Mouse (Mus musculus): Measurements from ENCODE around the gene Map3k7cl. TPM values are rescaled to one million over a fixed set of nuclear protein-coding genes. Genes with fewer than 3 reads are reported as not detected.

The Map3k7cl gene
- polyA plus RNA-seq, 1 experiment, result 2.2 TPM

- Histone ChIP-seq H3ac (ENCODE audit: control insufficient read depth, insufficient read length) (no peak overlapping the region), H3K36me3 (ENCODE audit: control insufficient read depth, insufficient read depth) (no peaks in the 10 kb centered on the region)
Measured at GRCm38 (mm10) chr16:87604002-87604401, 50.9 kb downstream of the Map3k7cl start.

GRCm38 (mm10) chr16:87604883-87605282 lies 51.8 kb downstream of the Map3k7cl start:
- H3K4me2 ChIP-seq (ENCODE audit: low read depth), result no peak overlapping the region
- no peak overlapping the region for H3ac ChIP-seq (ENCODE audit: control insufficient read depth, insufficient read length)
- no peaks in the 10 kb centered on the region for H3K36me3 ChIP-seq (ENCODE audit: control insufficient read depth, insufficient read depth)
- no peaks in the 10 kb centered on the region for H3K79me2 ChIP-seq (ENCODE audit: control insufficient read depth, insufficient read depth)
- H3K27me3 ChIP-seq (ENCODE audit: control insufficient read depth, insufficient read depth, insufficient read length), result no peaks in the 10 kb centered on the region
- TF ChIP-seq MYOG (IDR thresholded peaks at IDR 0.05; ENCODE audit: control insufficient read depth in 1 of 3, insufficient read depth in 1 of 3, insufficient read length in 2 of 3, low read depth in 2 of 3) (no peak), E2F4 (IDR thresholded peaks at IDR 0.05; ENCODE audit: insufficient read depth) (no peak), MAX (IDR thresholded peaks at IDR 0.05; ENCODE audit: low read depth) (no peak), USF1 (IDR thresholded peaks at IDR 0.05; ENCODE audit: low read depth) (no peak), POLR2A (IDR thresholded peaks at IDR 0.05; ENCODE audit: insufficient read length, low read depth) (no peak), MYOD1 (IDR thresholded peaks at IDR 0.05; ENCODE audit: control insufficient read depth in 1 of 3, insufficient read length in 2 of 3, low read depth in 2 of 3) (no peak), SRF (IDR thresholded peaks at IDR 0.05; ENCODE audit: control insufficient read depth, insufficient read length, low read depth) (no peak), REST (IDR thresholded peaks at IDR 0.05; ENCODE audit: insufficient read depth, insufficient read length) (no peak), CEBPB (IDR thresholded peaks at IDR 0.05; ENCODE audit: insufficient read depth, poor library complexity, severe bottlenecking) (no peak), POLR2AphosphoS2 (IDR thresholded peaks at IDR 0.05; ENCODE audit: insufficient read length, low read depth) (no peak), TCF3 (IDR thresholded peaks at IDR 0.05; ENCODE audit: insufficient read length, low read depth) (no peak), TCF12 (IDR thresholded peaks at IDR 0.05; ENCODE audit: insufficient read depth, poor library complexity, severe bottlenecking) (no peak)
- no peak overlapping the region for H3K4me3 ChIP-seq

More at GRCm38 (mm10) chr16:87604002-87604401, 50.9 kb downstream of the Map3k7cl start:
- TF ChIP-seq SRF (IDR thresholded peaks at IDR 0.05; ENCODE audit: control insufficient read depth, insufficient read length, low read depth) (no peak), MAX (IDR thresholded peaks at IDR 0.05; ENCODE audit: low read depth) (no peak), TCF3 (IDR thresholded peaks at IDR 0.05; ENCODE audit: insufficient read length, low read depth) (no peak), POLR2A (IDR thresholded peaks at IDR 0.05; ENCODE audit: insufficient read length, low read depth) (no peak), USF1 (IDR thresholded peaks at IDR 0.05; ENCODE audit: low read depth) (no peak), MYOD1 (IDR thresholded peaks at IDR 0.05; ENCODE audit: control insufficient read depth in 1 of 3, insufficient read length in 2 of 3, low read depth in 2 of 3) (no peak)
- Histone ChIP-seq H3K4me3 (no peak overlapping the region), H3K4me2 (ENCODE audit: low read depth) (no peak overlapping the region), H3K79me2 (ENCODE audit: control insufficient read depth, insufficient read depth) (no peaks in the 10 kb centered on the region), H3K27me3 (ENCODE audit: control insufficient read depth, insufficient read depth, insufficient read length) (no peaks in the 10 kb centered on the region)

- Histone ChIP-seq H3K4me3 (no peak overlapping the region), H3K27me3 (ENCODE audit: control insufficient read depth, insufficient read depth, insufficient read length) (no peaks in the 10 kb centered on the region), H3K36me3 (ENCODE audit: control insufficient read depth, insufficient read depth) (no peaks in the 10 kb centered on the region), H3K4me2 (ENCODE audit: low read depth) (no peak overlapping the region), H3ac (ENCODE audit: control insufficient read depth, insufficient read length) (no peak overlapping the region), H3K79me2 (ENCODE audit: control insufficient read depth, insufficient read depth) (no peaks in the 10 kb centered on the region)
- no peak for TF ChIP-seq TCF12 (IDR thresholded peaks at IDR 0.05; ENCODE audit: insufficient read depth, poor library complexity, severe bottlenecking)
Measured at GRCm38 (mm10) chr16:87607383-87607782, 54.3 kb downstream of the Map3k7cl start.

- no peak overlapping the region for H3K4me3 ChIP-seq
- TF ChIP-seq TCF12 (IDR thresholded peaks at IDR 0.05; ENCODE audit: insufficient read depth, poor library complexity, severe bottlenecking), result no peak
- TF ChIP-seq MYOD1 (IDR thresholded peaks at IDR 0.05; ENCODE audit: control insufficient read depth in 1 of 3, insufficient read length in 2 of 3, low read depth in 2 of 3), result no peak
- no peak for TF ChIP-seq POLR2A (IDR thresholded peaks at IDR 0.05; ENCODE audit: insufficient read length, low read depth)
- TF ChIP-seq E2F4 (IDR thresholded peaks at IDR 0.05; ENCODE audit: insufficient read depth), result no peak
- TF ChIP-seq USF1 (IDR thresholded peaks at IDR 0.05; ENCODE audit: low read depth), result no peak
- TF ChIP-seq TCF3 (IDR thresholded peaks at IDR 0.05; ENCODE audit: insufficient read length, low read depth), result no peak
- TF ChIP-seq SRF (IDR thresholded peaks at IDR 0.05; ENCODE audit: control insufficient read depth, insufficient read length, low read depth), result no peak
- no peak for TF ChIP-seq REST (IDR thresholded peaks at IDR 0.05; ENCODE audit: insufficient read depth, insufficient read length)
- TF ChIP-seq MAX (IDR thresholded peaks at IDR 0.05; ENCODE audit: low read depth), result no peak
- TF ChIP-seq POLR2AphosphoS2 (IDR thresholded peaks at IDR 0.05; ENCODE audit: insufficient read length, low read depth), result no peak
- TF ChIP-seq MYOG (IDR thresholded peaks at IDR 0.05; ENCODE audit: control insufficient read depth in 1 of 3, insufficient read depth in 1 of 3, insufficient read length in 2 of 3, low read depth in 2 of 3), result no peak
- no peak overlapping the region for H3K4me2 ChIP-seq (ENCODE audit: low read depth)
- H3K27me3 ChIP-seq (ENCODE audit: control insufficient read depth, insufficient read depth, insufficient read length), result no peaks in the 10 kb centered on the region
- H3ac ChIP-seq (ENCODE audit: control insufficient read depth, insufficient read length), result no peak overlapping the region
- H3K79me2 ChIP-seq (ENCODE audit: control insufficient read depth, insufficient read depth), result no peaks in the 10 kb centered on the region
- H3K36me3 ChIP-seq (ENCODE audit: control insufficient read depth, insufficient read depth), result no peaks in the 10 kb centered on the region
Measured at GRCm38 (mm10) chr16:87607959-87608358, 54.8 kb downstream of the Map3k7cl start.

GRCm38 (mm10) chr16:87610142-87610541 lies 57.0 kb downstream of the Map3k7cl start:
- H3ac ChIP-seq (ENCODE audit: control insufficient read depth, insufficient read length), result no peak overlapping the region
- TF ChIP-seq E2F4 (IDR thresholded peaks at IDR 0.05; ENCODE audit: insufficient read depth), result no peak
- no peak for TF ChIP-seq USF1 (IDR thresholded peaks at IDR 0.05; ENCODE audit: low read depth)
- TF ChIP-seq SRF (IDR thresholded peaks at IDR 0.05; ENCODE audit: control insufficient read depth, insufficient read length, low read depth), result no peak
- TF ChIP-seq CEBPB (IDR thresholded peaks at IDR 0.05; ENCODE audit: insufficient read depth, poor library complexity, severe bottlenecking), result no peak
- TF ChIP-seq MYOG (IDR thresholded peaks at IDR 0.05; ENCODE audit: control insufficient read depth in 1 of 3, insufficient read depth in 1 of 3, insufficient read length in 2 of 3, low read depth in 2 of 3), result no peak
- no peak for TF ChIP-seq TCF12 (IDR thresholded peaks at IDR 0.05; ENCODE audit: insufficient read depth, poor library complexity, severe bottlenecking)
- no peak for TF ChIP-seq MYOD1 (IDR thresholded peaks at IDR 0.05; ENCODE audit: control insufficient read depth in 1 of 3, insufficient read length in 2 of 3, low read depth in 2 of 3)
- no peak for TF ChIP-seq TCF3 (IDR thresholded peaks at IDR 0.05; ENCODE audit: insufficient read length, low read depth)
- no peak for TF ChIP-seq REST (IDR thresholded peaks at IDR 0.05; ENCODE audit: insufficient read depth, insufficient read length)
- TF ChIP-seq POLR2AphosphoS2 (IDR thresholded peaks at IDR 0.05; ENCODE audit: insufficient read length, low read depth), result no peak
- no peak for TF ChIP-seq POLR2A (IDR thresholded peaks at IDR 0.05; ENCODE audit: insufficient read length, low read depth)
- no peak for TF ChIP-seq MAX (IDR thresholded peaks at IDR 0.05; ENCODE audit: low read depth)
- H3K4me2 ChIP-seq (ENCODE audit: low read depth), result no peak overlapping the region
- H3K4me3 ChIP-seq, result no peak overlapping the region
- no peaks in the 10 kb centered on the region for H3K27me3 ChIP-seq (ENCODE audit: control insufficient read depth, insufficient read depth, insufficient read length)
- H3K79me2 ChIP-seq (ENCODE audit: control insufficient read depth, insufficient read depth), result no peaks in the 10 kb centered on the region
- H3K36me3 ChIP-seq (ENCODE audit: control insufficient read depth, insufficient read depth), result no peaks in the 10 kb centered on the region
